Mouse (Mus musculus): ENCODE measurements around the gene Cldnd2.
A peak's percentile ranks its signal among the peaks of the same experiment; 100 is the strongest.

- TF ChIP-seq CTCF (IDR thresholded peaks at IDR 0.05; ENCODE audit: control insufficient read depth, insufficient read depth, insufficient replicate concordance, low read depth, low read length) (peak; percentile 52; the same call in 1 of the 2 replicates), POLR2A (IDR thresholded peaks at IDR 0.05; ENCODE audit: control insufficient read depth, low read depth, low read length) (no peak)
Observed at GRCm38 (mm10) chr7:43470373-43470772, 29.8 kb downstream of the Cldnd2 start.

All from testis, adult 2 months (tissue).